Mouse (Mus musculus): ENCODE results near the gene Sbno2. TPM values are rescaled to one million over a fixed set of nuclear protein-coding genes. Genes with fewer than 3 reads are reported as not detected.
A peak's percentile ranks its signal among the peaks of the same experiment; 100 is the strongest.

The Sbno2 gene
- polyA plus RNA-seq, 1 experiment: 151 TPM

DNA sequence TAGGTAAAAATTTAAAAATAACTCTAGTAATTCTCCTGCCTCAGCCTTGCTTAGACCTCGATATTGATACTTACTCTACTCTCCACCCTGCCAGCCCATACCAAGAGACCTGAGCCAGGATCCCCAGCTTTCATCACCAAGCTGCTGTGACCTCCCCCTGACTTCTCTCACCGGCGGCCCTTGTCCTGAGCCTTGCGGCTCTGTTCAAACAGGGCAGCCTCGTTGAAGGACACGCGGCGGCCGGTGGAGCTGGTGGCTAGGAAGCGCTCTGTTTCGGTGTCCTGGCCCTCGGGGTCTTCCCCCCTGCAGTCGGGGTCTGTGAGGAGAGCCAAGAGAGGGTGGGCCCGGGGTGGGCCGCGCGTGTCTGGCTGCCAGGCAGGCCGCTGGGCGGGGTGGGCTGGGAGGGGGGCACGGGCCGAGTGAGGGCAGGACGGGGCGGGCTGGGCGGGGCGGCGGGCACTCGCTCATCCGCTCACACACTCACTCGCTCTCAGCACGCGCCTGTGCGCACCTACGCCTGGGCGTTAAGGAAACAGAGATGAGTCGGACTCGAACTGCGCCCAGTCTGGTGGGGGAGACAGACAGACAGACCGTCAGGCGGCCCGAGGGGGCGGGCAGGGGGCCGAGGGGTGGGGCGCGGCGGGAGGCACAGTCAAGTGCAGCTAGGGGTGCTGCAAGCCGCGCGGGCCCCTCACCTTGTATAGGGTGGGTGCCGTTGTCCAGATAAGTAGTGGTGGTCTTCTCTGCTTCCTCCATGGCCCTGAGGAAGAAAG, 31.0 kb upstream of the Sbno2 start:
- no peak for TF ChIP-seq FLI1 (IDR thresholded peaks at IDR 0.05; ENCODE audit: low read length)
- no peak for TF ChIP-seq GATA1 (IDR thresholded peaks at IDR 0.05; ENCODE audit: borderline replicate concordance, low read length)
- H3K4me1 ChIP-seq: peaks cover 73% of the 10 kb centered on the region
- H3K9me3 ChIP-seq: no peaks in the 10 kb centered on the region
- H3K4me3 ChIP-seq (replicated peaks): no peak overlapping the region
- H3K36me3 ChIP-seq (replicated peaks; ENCODE audit: low read length): peaks cover 50% of the 10 kb centered on the region
- H3K27me3 ChIP-seq (replicated peaks): peaks cover 10% of the 10 kb centered on the region

- no peaks in the 10 kb centered on the region for H3K9me3 ChIP-seq
- no peak overlapping the region for H3K4me3 ChIP-seq (replicated peaks)
- peaks cover 72% of the 10 kb centered on the region for H3K4me1 ChIP-seq
- H3K36me3 ChIP-seq (replicated peaks; ENCODE audit: low read length): peaks cover 58% of the 10 kb centered on the region
- H3K27me3 ChIP-seq (replicated peaks): peaks cover 10% of the 10 kb centered on the region
- TF ChIP-seq GATA1 (IDR thresholded peaks at IDR 0.05; ENCODE audit: borderline replicate concordance, low read length) (no peak), FLI1 (IDR thresholded peaks at IDR 0.05; ENCODE audit: low read length) (no peak)
These were observed 30.3 kb upstream of the Sbno2 start for GRCm38 (mm10) chr10:80135641-80136040.

- H3K9me3 ChIP-seq: no peaks in the 10 kb centered on the region
- peaks cover 63% of the 10 kb centered on the region for H3K36me3 ChIP-seq (replicated peaks; ENCODE audit: low read length)
- peaks cover 10% of the 10 kb centered on the region for H3K27me3 ChIP-seq (replicated peaks)
- peaks cover 67% of the 10 kb centered on the region for H3K4me1 ChIP-seq
- no peak overlapping the region for H3K4me3 ChIP-seq (replicated peaks)
- TF ChIP-seq GATA1 (IDR thresholded peaks at IDR 0.05; ENCODE audit: borderline replicate concordance, low read length) (no peak), FLI1 (IDR thresholded peaks at IDR 0.05; ENCODE audit: low read length) (no peak)
These were observed 29.8 kb upstream of the Sbno2 start for GRCm38 (mm10) chr10:80135161-80135560.

- no peak for TF ChIP-seq GATA1 (IDR thresholded peaks at IDR 0.05; ENCODE audit: borderline replicate concordance, low read length)
- TF ChIP-seq FLI1 (IDR thresholded peaks at IDR 0.05; ENCODE audit: low read length): no peak
- Histone ChIP-seq H3K27me3 (replicated peaks) (peaks cover 10% of the 10 kb centered on the region), H3K9me3 (no peaks in the 10 kb centered on the region), H3K4me1 (peaks cover 67% of the 10 kb centered on the region), H3K4me3 (replicated peaks) (no peak overlapping the region), H3K36me3 (replicated peaks; ENCODE audit: low read length) (peaks cover 70% of the 10 kb centered on the region)
These were observed 29.1 kb upstream of the Sbno2 start for GRCm38 (mm10) chr10:80134421-80134820.

DNA sequence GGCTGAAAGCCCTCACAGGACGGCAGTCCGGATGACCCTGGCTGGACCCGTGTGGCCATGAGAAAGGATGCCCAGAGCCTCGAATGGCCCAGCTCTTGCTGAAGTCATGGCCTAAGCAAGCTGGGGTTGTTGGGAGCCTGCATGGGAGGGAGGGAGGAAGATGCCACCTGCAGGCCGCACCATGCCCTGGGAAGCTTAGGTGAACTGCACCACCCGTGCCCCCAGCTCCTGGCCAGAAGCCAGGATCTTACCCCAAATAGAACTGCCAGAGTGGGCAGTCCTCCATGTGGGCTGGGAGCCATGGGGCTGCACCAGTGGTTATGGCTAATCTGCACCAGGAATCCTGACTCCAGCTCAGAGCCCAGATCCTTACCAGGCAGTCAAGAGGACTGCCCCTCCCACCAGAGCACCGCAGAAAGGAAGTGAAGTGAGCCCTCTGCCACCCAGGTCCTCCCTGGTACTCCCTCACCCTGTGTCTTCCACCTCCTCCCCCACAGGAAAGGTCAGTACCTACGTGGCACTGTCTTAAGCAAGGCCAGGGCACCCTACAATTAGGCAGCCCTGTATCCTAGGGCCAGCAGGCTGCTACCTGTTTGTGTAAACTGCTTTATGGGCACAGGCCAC, 28.0 kb upstream of the Sbno2 start:
- no peak for TF ChIP-seq GATA1 (IDR thresholded peaks at IDR 0.05; ENCODE audit: borderline replicate concordance, low read length)
- no peak for TF ChIP-seq FLI1 (IDR thresholded peaks at IDR 0.05; ENCODE audit: low read length)
- Histone ChIP-seq H3K9me3 (no peaks in the 10 kb centered on the region), H3K36me3 (replicated peaks; ENCODE audit: low read length) (peaks cover 81% of the 10 kb centered on the region), H3K4me3 (replicated peaks) (no peak overlapping the region), H3K27me3 (replicated peaks) (peaks cover 5% of the 10 kb centered on the region), H3K4me1 (peaks cover 64% of the 10 kb centered on the region)

DNA sequence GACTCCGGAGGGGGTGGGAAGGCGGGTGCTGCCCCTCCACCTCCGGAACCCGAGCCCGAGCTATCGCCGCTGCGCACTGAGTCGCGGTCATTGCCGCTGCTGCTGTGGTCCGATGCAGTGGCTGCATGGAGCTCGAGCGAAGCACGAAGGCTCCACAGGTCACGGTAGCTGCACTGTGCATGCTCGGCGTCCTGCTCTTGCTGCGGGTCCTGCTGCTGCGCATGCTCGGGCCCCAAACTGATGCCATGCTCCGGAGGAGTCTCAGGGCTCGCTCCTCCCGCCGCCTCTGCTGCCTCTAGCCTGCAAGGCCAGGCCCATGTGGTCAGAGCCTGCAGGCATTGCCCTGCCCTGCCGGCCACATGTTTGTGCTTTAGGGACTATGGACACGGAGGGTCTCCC, 26.6 kb upstream of the Sbno2 start:
- Histone ChIP-seq H3K4me1 (peaks cover 64% of the 10 kb centered on the region), H3K36me3 (replicated peaks; ENCODE audit: low read length) (peaks cover 93% of the 10 kb centered on the region)
- TF ChIP-seq FLI1 (IDR thresholded peaks at IDR 0.05; ENCODE audit: low read length): no peak
- TF ChIP-seq GATA1 (IDR thresholded peaks at IDR 0.05; ENCODE audit: borderline replicate concordance, low read length): no peak

DNA sequence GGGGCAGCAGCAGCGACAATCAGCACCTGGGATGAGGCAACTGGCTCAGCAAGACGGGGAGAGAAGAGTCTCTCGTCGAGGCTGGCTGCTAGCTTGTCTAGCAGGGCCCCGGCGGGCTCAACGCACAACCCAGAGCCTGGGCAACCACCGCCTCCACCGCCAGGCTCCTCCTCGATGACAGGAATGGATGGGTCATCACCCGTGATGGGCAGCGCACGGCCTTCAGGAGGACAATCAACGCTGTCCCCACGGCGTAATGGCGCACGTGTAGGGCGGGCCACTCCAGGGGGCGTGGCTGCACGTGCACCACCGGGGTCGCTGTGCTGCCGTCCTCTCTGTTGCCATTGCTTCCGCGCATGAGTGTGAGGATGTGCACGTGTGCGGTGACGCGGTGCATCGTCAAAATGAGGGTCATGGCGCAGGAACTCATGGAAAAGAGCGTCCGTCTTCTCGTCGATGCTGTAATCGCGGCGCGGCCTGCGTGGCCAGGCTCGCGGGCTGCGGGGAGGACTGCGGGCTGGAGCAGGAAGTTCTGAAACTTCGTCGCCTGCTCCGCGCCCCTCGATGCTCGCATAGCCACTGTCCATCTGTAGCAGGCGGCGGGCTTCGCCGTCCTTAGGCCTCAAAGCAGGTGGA, 26.1 kb upstream of the Sbno2 start:
- Histone ChIP-seq H3K9me3 (no peaks in the 10 kb centered on the region), H3K4me3 (replicated peaks) (peak overlapping the region; percentile 64), H3K36me3 (replicated peaks; ENCODE audit: low read length) (peaks cover 95% of the 10 kb centered on the region), H3K4me1 (peaks cover 65% of the 10 kb centered on the region), H3K27me3 (replicated peaks) (no peaks in the 10 kb centered on the region)
- TF ChIP-seq FLI1 (IDR thresholded peaks at IDR 0.05; ENCODE audit: low read length) (no peak), GATA1 (IDR thresholded peaks at IDR 0.05; ENCODE audit: borderline replicate concordance, low read length) (no peak)

More for the DNA sequence above, 26.6 kb upstream of the Sbno2 start:
- H3K4me3 ChIP-seq (replicated peaks): peak overlapping the region; percentile 40
- H3K9me3 ChIP-seq: no peaks in the 10 kb centered on the region
- H3K27me3 ChIP-seq (replicated peaks): no peaks in the 10 kb centered on the region

GRCm38 (mm10) chr10:80130403-80131031, 25.1 kb upstream of the Sbno2 start:
- H3K27me3 ChIP-seq (replicated peaks): no peaks in the 10 kb centered on the region
- H3K36me3 ChIP-seq (replicated peaks; ENCODE audit: low read length): peaks cover 98% of the 10 kb centered on the region
- no peaks in the 10 kb centered on the region for H3K9me3 ChIP-seq
- TF ChIP-seq FLI1 (IDR thresholded peaks at IDR 0.05; ENCODE audit: low read length): no peak
- TF ChIP-seq GATA1 (IDR thresholded peaks at IDR 0.05; ENCODE audit: borderline replicate concordance, low read length): no peak
- H3K4me1 ChIP-seq: peaks cover 74% of the 10 kb centered on the region
- H3K4me3 ChIP-seq (replicated peaks): peak overlapping the region; percentile 10

DNA sequence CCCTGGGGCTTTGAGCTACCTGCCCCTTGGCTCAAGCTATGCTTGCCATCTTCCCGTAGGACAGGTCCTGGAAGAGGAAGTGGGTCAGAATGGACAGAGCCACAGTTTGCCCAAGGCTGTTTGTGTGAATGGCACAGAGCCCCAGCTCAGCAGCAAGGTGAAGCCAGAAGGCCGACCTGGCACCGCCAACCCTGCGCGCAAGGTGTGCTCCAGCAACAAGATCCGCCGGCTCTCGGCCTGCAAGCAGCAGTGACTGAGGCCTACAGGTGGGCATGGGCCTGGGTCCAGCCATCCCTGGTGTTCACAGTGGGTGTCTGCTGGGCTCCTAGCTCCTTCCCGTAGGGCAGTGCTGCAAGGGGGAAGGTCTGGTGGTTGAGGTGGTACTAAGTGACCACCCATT, 24.5 kb upstream of the Sbno2 start:
- no peak overlapping the region for H3K4me3 ChIP-seq (replicated peaks)
- peaks cover 98% of the 10 kb centered on the region for H3K36me3 ChIP-seq (replicated peaks; ENCODE audit: low read length)
- H3K4me1 ChIP-seq: peaks cover 81% of the 10 kb centered on the region
- TF ChIP-seq FLI1 (IDR thresholded peaks at IDR 0.05; ENCODE audit: low read length): no peak
- no peaks in the 10 kb centered on the region for H3K9me3 ChIP-seq
- no peaks in the 10 kb centered on the region for H3K27me3 ChIP-seq (replicated peaks)

All from megakaryocyte, embryonic 14.5 days (primary cell).